Mouse (Mus musculus): ENCODE measurements around the gene Fbxw21.

GRCm38 (mm10) chr9:109119571-109119970 lies 42.3 kb downstream of the Fbxw21 start:
- TF ChIP-seq POLR2A (IDR thresholded peaks at IDR 0.05; ENCODE audit: insufficient read depth, low read depth, low read length) (no peak), CTCF (IDR thresholded peaks at IDR 0.05; ENCODE audit: insufficient read depth, low read depth, low read length) (no peak)

Data from olfactory bulb, adult 2 months (tissue).